Mouse (Mus musculus) erythroblast, embryonic 14.5 days (primary cell): ENCODE results near the gene Erv3. TPM values are rescaled to one million over a fixed set of nuclear protein-coding genes. Genes with fewer than 3 reads are reported as not detected.
"Not testable (repeated sequence)": the region's sequence is repeated elsewhere in the genome, so short reads cannot be mapped to it uniquely, and the experiment has no call there.

Experiments
- H3K27me3 ChIP-seq: 2 replicates; pipeline ENCODE4 v1.6.1; 2012; ENCODE audit warnings: inconsistent platforms; ENCODE audit not compliant: control insufficient read depth
- H3K36me3 ChIP-seq: 2 replicates; pipeline ENCODE4 v1.6.1; 2012; ENCODE audit warnings: mild to moderate bottlenecking, inconsistent platforms; ENCODE audit not compliant: control insufficient read depth
- H3K4me1 ChIP-seq: 2 replicates; pipeline ENCODE4 v1.6.1; 2012; ENCODE audit warnings: inconsistent platforms; ENCODE audit not compliant: control insufficient read depth
- H3K4me3 ChIP-seq: replicated peaks from 2 replicates; pipeline ENCODE3; 2012; ENCODE audit warnings: moderate library complexity, mild to moderate bottlenecking, inconsistent platforms
- H3K9me3 ChIP-seq: 2 replicates; pipeline ENCODE4 v1.6.1; 2012; ENCODE audit warnings: low read length, inconsistent platforms, mixed read lengths; ENCODE audit not compliant: control insufficient read depth
- GATA1 ChIP-seq: IDR thresholded peaks from 2 replicates; pipeline ENCODE4 v1.6.1; 2012; ENCODE audit warnings: low read length, inconsistent platforms, mixed read lengths
- TAL1 ChIP-seq: IDR thresholded peaks from 3 replicates; pipeline ENCODE4 v1.6.1; 2012; ENCODE audit warnings: low read length, inconsistent platforms, mixed read lengths
- polyA plus RNA-seq: library from polyadenylated mRNA; stranded (reverse); fragments of >175 nt; gene quantifications from 2 replicates; pipeline ENCODE4 v1.2.3, GENCODE M21; 2012

Gene Erv3
- polyA plus RNA-seq, 1 experiment = not detected

DNA sequence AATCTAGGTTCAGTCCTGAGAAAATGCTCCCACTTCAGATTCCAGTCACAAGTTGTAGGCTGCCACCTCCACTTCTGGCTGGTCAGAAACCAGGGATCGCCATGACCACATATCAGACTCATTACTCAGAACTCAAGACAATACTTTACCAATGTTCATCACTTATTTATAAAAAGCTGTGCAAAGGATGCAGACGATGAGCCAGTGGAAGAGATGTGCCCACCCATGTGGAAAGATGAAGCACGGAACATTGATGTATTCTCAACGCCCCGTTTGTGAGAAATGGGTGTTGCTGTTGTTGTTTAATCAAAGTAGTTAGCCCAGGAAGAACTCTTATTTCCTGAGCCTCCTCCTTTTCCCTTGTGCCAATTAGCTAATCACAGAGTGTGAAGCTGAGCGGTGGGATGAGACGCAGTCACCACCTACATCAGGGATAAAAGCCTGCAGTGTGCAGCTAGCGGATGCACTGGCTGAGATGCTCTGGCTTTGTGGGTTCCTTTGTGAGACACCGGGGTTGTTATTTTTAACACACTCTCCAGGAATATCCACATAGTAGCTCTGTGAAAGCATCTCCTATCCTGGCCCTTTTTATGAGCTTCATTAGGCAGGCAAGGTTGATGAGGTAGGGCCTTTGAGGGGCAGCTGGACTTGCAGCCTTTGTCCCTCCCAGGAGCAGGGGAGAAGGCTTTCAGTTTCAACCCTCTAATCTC, 18.8 kb downstream of the Erv3 start:
- H3K27me3 ChIP-seq = peaks cover 20% of the 10 kb centered on the region
- H3K4me1 ChIP-seq = peaks cover 14% of the 10 kb centered on the region
- TF ChIP-seq GATA1 = no peak
- no peak for TF ChIP-seq TAL1
- H3K9me3 ChIP-seq = no peaks in the 10 kb centered on the region
- H3K36me3 ChIP-seq = no peaks in the 10 kb centered on the region
- H3K4me3 ChIP-seq = no peak overlapping the region

DNA sequence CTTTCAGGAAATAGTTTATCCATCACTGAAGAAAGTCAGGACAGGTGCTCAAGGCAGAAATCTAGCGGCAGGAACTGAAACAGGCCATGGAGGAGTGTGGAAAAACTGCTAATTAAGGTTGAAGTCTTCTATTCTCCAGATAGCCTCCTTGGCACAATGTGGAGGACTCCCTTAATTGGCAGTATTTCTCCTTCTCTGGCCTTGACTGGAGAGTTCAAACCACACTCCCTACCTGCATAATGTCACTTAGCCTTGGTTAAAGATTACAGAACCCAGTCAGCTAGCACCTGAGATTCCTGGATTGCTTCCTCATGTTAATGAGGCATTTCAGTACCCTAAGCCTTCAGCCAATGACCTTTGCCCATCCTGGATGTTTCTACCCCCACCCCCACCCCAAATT, 25.3 kb downstream of the Erv3 start:
- no peak overlapping the region for H3K4me3 ChIP-seq
- no peaks in the 10 kb centered on the region for H3K9me3 ChIP-seq
- no peaks in the 10 kb centered on the region for H3K36me3 ChIP-seq
- no peaks in the 10 kb centered on the region for H3K4me1 ChIP-seq
- TF ChIP-seq TAL1 = no peak
- TF ChIP-seq GATA1 = no peak
- H3K27me3 ChIP-seq = peaks cover 17% of the 10 kb centered on the region

GRCm38 (mm10) chr2:131831861-131832260, 27.7 kb downstream of the Erv3 start:
- Histone ChIP-seq H3K4me3 (no peak overlapping the region), H3K4me1 (peaks cover 19% of the 10 kb centered on the region), H3K27me3 (peaks cover 19% of the 10 kb centered on the region), H3K36me3 (no peaks in the 10 kb centered on the region), H3K9me3 (no peaks in the 10 kb centered on the region)
- no peak for TF ChIP-seq GATA1
- TF ChIP-seq TAL1 = no peak

DNA sequence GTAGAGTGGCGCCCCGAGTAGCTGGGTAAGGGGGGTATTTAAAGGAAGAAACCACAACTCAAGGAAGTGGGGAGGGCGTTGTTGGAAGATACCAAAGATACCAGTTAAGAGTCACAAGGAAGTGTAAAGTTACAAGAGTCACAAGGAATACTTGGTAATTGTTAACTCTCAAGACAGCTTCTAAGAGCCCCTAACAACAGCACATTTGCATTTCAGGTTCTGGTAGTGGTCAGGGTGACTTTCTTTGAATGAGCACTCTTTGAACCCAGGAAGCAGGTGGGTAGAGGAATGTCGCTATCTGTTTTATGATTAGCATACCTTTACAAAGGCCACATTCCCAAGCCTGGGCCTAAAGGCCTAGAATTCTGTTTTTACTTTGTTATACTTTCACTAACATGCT, 28.6 kb downstream of the Erv3 start:
- not testable (repeated sequence) for H3K36me3 ChIP-seq, H3K9me3 ChIP-seq, H3K4me3 ChIP-seq
- H3K27me3 ChIP-seq = peaks cover 14% of the 10 kb centered on the region
- H3K4me1 ChIP-seq = peaks cover 28% of the 10 kb centered on the region

- TF ChIP-seq TAL1 (no peak), GATA1 (no peak)
- Histone ChIP-seq H3K4me3 (no peak overlapping the region), H3K27me3 (peaks cover 6% of the 10 kb centered on the region; the same call in 1 of the 2 replicates), H3K36me3 (no peaks in the 10 kb centered on the region), H3K4me1 (peaks cover 54% of the 10 kb centered on the region), H3K9me3 (no peaks in the 10 kb centered on the region)
Observed at GRCm38 (mm10) chr2:131827999-131828975, 31.3 kb downstream of the Erv3 start.

DNA sequence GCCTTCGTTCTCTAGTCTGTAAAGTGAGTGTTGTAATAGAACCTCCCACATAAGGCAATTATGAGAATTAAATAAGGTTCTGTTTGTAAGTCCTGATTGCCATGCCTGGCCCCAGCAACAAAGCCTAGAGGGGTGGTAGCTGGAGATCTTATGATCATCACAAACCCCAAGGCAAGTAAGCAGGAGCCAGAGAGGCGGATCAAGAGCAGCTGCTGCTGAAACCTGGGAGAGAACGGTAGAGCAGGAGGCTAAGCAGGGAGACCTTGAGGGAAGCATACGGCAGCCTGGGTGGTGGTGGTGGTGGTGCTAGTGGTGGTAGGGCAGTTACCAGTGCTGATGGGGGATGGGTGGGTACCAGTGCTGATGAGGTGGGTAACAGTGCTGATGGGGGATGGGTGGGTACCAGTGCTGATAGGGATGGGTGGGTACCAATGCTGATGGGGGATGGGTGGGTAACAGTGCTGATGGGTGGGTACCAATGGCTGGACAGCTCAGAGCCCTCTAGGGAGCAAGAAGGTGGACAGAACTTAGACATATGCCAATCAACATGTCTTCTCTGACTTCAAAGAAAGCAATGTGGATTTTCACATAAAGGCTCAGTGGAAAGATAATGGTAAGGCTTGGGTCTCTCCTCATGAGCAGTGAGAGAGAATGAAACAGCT, 32.4 kb downstream of the Erv3 start:
- peaks cover 6% of the 10 kb centered on the region; the same call in 1 of the 2 replicates for H3K27me3 ChIP-seq
- no peaks in the 10 kb centered on the region for H3K9me3 ChIP-seq
- TF ChIP-seq TAL1 (no peak), GATA1 (no peak)
- H3K36me3 ChIP-seq = no peaks in the 10 kb centered on the region
- H3K4me1 ChIP-seq = peaks cover 64% of the 10 kb centered on the region
- H3K4me3 ChIP-seq = peak overlapping the region; percentile 37

GRCm38 (mm10) chr2:131825498-131825897, 34.0 kb downstream of the Erv3 start:
- Histone ChIP-seq H3K9me3 (no peaks in the 10 kb centered on the region), H3K4me3 (peak overlapping the region; percentile 21), H3K36me3 (no peaks in the 10 kb centered on the region), H3K27me3 (peaks cover 6% of the 10 kb centered on the region; the same call in 1 of the 2 replicates), H3K4me1 (peaks cover 79% of the 10 kb centered on the region)
- TF ChIP-seq GATA1 (peak; percentile 58), TAL1 (peak; percentile 78)

DNA sequence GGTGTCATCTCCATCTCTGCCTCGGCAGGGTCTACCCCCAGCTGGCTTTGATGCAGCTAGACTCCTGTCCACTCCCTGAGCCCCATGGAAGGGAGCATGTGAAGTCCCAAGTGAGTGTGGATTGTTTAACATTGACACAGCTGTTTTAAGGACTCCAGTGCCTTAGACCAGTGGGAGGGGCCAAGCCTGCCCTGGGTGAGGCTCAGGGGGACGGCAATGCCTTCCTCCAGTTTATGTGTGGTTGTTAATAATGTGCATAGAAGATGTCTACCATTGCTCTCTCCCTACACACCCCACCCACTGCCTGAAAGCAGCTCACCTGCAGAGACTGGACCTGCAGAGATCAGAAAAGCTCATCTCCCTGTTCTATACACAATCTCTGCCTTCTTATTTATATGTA, 35.6 kb downstream of the Erv3 start:
- peaks cover 84% of the 10 kb centered on the region for H3K4me1 ChIP-seq
- TF ChIP-seq GATA1 (no peak), TAL1 (no peak)
- H3K9me3 ChIP-seq = no peaks in the 10 kb centered on the region
- no peaks in the 10 kb centered on the region for H3K36me3 ChIP-seq
- H3K27me3 ChIP-seq = peaks cover 6% of the 10 kb centered on the region; the same call in 1 of the 2 replicates
- H3K4me3 ChIP-seq = no peak overlapping the region

- TF ChIP-seq GATA1 (no peak), TAL1 (no peak)
- no peaks in the 10 kb centered on the region for H3K36me3 ChIP-seq
- H3K4me1 ChIP-seq = peaks cover 71% of the 10 kb centered on the region
- no peaks in the 10 kb centered on the region for H3K9me3 ChIP-seq
- H3K4me3 ChIP-seq = no peak overlapping the region
- H3K27me3 ChIP-seq = no peaks in the 10 kb centered on the region
Observed at GRCm38 (mm10) chr2:131822492-131822891, 37.1 kb downstream of the Erv3 start.
